Mouse (Mus musculus): ENCODE data around the gene Hormad2.

Gene Hormad2

DNA sequence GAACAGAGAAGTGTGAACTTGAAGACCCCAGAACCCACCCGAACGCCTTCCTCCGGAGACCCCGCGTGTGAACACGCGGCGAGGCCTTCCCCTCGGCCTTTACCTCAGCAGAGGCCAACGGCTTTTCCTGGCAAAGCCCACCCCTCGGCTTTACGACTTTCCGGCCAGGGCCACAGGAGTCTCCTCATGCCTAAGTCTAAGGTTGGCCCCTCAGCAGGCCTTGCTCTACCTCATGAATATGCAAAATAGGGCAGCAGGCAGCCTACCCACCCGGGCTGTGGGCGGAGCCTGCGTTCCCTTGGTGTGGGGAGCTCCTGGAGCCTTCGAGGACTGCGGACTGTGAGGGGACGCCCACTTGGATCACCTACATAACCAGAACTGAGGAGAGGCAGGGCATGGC is at the start of gene Hormad2:
Gene Hormad2, minus strand, starts transcription at position 128 of the 400 bp plus-strand sequence.
- DNase-seq, result peak; percentile 21 to 39

DNA sequence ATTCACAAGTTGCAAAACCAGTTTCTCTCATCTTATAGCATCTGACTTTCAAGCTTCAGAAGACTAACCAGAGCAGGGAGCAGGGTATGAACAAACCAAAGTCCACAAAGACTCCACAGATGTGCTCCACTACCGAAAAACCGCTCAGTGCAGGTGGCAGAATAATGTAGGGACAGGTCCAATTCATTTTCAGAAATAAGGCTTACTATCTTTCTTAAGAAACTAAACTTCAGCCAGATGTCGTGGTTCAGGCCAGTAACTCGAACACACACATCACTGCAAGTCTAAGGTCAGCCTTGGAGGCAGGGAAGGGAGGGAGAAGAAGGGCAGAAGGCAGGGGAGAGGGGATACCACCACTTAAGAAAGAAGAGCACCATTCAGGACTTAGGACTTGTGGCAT is 48.3 kb upstream of the Hormad2 start:
- no peak for DNase-seq

- no peak for DNase-seq
Observed at GRCm38 (mm10) chr11:4488798-4489197, 47.9 kb upstream of the Hormad2 start.

DNA sequence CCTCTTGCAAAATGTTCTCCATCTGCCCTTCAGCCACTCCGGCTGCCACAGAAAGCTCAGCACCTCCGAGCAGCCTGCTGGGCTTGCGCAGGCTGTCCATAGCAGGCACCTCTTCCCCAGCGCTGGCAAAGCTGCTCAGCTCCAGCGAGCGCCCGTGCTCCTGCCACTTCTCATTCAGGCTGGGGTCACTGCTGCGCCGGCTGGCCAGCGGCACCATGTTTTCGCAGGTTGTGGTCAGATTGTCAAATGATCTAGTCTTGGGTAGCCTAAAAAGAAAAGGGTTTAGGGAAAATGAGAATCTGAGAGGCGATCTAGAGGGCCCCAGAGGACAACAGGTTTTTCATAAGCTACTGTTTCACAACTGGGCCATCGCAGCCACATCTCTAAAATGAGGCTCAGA is 47.5 kb upstream of the Hormad2 start:
- no peak for DNase-seq

GRCm38 (mm10) chr11:4487401-4487965 is 46.6 kb upstream of the Hormad2 start:
- DNase-seq, result no peak

DNA sequence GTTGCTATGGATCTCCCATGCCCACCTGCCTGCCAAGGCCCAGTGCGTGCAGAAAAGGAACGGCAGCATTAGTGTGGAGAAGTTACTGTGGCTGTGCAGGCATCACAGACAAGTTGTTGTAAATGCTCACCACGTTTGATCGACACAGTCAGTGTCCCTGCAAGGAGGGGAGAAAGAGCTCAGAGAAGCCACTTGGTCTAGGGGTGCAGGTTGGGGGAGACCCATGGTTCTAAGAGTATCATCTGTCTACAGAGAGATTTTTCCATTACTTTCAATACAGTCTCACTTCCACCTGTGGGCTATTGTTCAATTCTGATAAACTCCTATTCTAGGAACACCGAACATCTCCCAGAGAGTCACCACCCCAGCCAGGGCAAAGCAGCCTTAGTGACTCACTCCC is 43.6 kb upstream of the Hormad2 start:
- no peak for DNase-seq

DNA sequence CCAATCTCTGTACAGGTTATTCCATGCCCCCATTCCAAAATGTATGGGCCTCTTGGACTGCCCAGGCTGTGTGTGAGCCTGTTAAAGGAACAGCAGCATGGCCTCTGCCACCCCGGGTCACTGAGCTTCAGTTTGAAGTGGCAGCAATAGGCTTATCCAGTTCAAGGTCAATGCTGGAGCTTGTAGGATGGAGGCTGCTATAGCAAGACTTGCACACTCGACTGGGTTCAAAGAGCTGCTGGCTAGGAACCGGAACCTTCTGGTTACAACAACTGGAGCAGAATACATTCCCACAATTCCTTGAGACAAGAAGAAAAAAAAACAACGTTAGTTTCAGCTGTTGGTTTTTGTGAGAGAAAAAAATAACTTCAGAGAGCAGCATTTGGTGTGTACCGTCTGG is 41.7 kb upstream of the Hormad2 start:
- peak; percentile 37 to 62 for DNase-seq

DNA sequence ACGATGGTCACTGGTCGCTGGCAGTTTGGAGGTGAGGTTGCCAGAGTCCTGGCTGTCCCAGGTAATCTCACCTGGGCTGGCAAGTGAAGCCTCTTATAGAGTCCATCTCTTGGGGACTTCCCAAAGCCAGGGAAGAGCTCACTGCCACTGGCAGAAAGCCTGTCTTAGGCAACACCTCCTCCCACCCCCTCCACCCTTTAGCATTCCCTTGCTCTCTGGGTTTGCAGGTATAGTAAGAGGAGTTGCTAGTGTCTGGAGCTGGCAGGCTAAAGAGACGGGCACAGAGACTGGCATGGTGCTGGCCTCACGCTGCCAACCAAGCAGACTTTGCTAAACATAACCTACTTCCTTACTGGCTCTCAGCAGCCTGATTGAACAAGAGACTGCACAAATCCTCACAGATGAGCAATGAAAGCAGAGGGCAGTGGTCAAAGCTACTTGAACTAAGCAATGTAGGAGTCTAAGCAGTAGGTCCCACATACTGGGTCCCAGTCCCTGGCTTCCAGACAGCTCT is 35.3 kb upstream of the Hormad2 start:
- no peak for DNase-seq

GRCm38 (mm10) chr11:4472464-4473179 is 31.7 kb upstream of the Hormad2 start:
- no peak for DNase-seq

DNA sequence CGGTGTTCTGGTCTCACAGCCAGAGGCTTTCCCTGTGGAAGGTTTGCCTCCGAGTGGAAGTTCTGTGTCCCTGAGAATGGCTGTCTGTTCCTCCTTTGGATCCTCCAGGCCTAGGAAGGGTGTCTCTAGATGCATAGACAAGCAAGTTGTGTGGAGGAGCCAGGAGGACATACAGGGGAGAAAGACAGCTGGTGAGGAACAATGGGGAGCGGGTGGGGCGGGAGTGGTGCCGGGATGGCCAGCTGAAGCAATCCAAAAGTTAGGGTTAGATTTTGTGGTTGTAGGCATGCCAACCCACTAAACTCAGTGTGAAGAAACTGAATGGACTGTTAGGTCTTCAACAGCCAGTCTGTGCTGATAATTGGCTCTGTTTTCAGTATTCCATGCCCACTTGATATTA is 30.8 kb upstream of the Hormad2 start:
- DNase-seq, result no peak

DNA sequence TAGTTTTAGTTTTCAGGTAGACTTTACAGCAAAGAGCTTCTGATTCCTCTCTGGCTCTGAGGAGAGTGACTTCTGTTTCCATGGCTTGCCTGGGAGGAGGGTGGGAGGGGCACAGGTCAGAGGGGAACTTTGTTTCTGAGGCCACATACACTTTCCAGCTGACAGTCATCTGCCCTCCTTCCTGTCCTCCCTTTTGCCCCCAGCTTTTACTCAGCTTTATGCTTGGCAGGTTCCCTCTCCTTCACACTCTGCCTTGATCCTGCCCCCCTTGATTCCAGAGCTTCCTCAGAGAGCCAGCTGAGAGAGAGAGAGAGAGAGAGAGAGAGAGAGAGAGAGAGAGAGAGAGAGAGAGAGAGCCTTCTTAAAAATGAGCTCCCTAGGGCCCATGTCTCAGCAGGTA is 30.3 kb upstream of the Hormad2 start:
- DNase-seq, result no peak

DNA sequence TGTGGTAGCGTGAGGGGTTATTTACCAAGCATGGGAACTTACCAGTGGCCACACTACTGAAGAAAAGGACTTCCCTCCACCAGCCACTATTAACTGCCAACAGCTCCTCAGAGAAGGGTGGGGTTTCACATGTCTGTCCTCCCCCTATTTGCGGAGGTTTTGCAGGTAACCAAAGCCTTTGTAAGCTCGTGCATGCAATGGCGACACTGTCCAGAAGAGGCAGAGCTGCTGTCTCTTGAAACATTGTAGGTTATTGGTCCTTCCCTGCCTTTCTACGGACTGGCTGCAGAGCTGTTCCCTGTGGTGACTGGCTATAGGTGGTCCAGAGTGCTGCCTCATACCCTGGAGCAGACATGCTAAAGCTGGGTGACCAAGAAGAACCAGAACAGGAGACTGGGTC is 28.2 kb upstream of the Hormad2 start:
- no peak for DNase-seq

DNA sequence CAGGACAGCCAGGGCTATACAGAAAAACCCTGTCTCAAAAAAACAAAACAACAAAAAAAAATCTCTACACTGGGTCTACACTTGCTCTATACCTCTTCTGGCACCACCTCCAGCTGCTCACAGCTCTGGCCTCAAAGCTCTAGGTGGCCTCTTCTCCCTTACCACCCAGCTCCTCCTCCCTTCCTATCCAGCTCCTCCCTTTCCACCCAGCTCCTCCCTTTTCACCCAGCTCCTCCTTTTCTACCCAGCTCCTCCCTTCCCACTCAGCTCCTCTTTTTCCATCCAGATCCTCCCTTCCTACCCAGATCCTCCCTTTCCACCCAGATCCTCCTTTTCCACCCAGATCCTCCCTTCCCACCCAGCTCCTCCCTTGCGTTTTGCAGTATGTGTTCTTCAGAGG is 26.5 kb upstream of the Hormad2 start:
- no peak for DNase-seq

GRCm38 (mm10) chr11:4466191-4466590 is 25.3 kb upstream of the Hormad2 start:
- DNase-seq, result peak; percentile 44 to 46

- DNase-seq, result no peak
Observed at GRCm38 (mm10) chr11:4464616-4465015, 23.7 kb upstream of the Hormad2 start.

DNA sequence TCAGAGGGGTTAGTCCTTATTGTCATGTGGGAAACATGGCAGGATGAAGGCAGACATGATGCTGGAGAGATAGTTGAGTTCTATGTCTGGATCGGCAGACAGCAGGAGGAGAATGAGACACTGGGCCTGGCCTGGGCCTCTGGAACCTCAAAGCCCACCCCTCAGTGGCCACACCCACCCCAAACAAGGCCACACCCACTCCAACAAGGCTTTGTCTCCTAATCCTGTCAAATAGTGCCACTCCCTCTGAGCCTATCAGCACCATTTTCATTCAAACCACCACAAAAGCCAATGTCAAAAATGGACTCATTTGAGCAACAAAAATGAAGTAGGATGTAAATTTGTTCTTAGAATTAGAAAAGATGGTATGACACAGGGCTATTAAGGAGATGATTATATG is 23.3 kb upstream of the Hormad2 start:
- DNase-seq, result no peak

DNA sequence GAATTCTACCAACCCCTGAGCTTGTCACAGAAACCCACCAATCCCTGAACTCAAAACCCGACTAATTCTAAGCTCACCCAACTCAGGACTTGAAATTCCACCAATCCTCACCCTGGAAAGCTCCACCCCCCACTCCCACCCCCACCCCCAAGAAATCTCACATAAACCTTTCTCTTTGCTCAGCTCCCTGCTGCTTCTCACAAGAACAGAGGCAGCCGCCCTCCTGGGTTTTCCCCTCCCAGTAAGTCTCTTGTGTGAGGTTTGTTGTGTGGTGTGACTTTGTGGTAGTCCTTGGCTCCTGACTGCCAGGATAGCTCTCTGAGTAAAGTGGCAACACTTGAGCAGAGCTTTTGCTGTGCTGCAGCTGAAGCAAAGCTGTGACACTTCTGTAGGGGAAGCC is 22.0 kb upstream of the Hormad2 start:
- no peak for DNase-seq

DNA sequence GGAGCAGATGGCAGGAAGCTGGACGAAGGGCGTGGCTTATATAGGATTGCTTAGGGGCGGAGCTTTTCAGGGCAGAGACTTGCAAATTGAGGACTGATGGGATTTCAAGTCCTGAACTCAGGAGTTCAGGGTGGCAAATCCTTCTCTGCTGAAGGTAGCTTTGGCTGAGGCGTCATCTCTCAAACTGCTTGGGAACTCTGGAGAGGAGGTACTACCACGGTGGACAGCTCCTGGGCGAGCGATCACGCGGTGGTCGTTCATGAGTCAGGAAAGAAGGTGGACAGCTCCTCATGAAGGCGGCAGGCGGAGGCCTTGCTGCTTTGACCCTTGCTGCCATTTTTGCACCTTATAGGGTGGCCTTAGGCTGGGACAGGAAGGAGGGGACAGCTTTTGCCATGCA is 20.2 kb upstream of the Hormad2 start:
- no peak for DNase-seq

DNA sequence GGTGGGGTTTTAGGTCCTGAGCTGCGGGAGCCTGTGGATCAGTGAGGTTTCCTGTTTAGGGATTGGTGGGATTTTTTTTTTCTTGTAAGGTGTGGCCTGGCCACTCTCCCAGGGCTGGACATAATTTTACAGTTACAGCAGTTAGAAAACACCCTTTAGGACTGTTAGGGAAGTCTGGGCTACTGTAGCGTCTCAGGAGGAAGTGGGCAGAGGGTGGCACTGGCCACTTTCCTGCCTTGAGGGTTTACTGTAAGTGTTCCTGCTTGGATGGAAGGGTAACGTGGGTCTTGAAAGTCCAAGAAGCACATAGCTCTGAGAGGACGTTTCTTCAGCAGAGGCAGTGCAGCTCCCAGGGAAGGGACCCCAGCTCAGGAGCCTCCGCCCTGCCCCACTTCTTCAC is 19.7 kb upstream of the Hormad2 start:
- DNase-seq, result no peak

DNA sequence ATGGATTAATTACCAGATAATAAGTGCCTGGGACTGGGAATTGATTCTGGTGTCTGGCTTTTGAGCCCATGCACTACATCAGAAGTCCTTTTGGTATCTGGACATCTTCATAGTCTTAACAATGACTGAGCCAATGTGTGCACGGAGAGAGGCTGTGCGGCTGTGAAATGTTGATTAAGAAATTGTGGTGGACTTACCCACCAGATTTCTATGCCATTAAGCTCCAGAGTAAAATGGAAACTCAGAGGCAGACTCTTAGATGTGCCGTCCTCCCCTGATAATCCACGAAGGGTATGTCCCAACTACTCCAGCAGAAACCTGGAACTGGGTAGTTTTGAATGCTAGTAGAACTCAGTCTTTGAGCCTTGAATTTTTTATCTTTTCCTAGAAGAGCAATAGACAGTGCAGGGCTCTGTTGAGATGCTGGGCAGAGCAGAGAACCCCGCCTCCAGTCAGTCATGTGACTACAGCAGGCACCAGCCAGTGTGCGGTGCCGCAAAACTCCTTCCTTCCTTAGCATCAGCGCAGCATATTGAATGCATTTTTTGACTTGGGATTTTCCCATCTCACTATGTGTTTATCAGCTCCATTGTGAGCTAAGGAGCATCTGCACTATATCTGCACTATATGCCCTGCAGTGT is 14.1 kb upstream of the Hormad2 start:
- DNase-seq, result no peak

DNA sequence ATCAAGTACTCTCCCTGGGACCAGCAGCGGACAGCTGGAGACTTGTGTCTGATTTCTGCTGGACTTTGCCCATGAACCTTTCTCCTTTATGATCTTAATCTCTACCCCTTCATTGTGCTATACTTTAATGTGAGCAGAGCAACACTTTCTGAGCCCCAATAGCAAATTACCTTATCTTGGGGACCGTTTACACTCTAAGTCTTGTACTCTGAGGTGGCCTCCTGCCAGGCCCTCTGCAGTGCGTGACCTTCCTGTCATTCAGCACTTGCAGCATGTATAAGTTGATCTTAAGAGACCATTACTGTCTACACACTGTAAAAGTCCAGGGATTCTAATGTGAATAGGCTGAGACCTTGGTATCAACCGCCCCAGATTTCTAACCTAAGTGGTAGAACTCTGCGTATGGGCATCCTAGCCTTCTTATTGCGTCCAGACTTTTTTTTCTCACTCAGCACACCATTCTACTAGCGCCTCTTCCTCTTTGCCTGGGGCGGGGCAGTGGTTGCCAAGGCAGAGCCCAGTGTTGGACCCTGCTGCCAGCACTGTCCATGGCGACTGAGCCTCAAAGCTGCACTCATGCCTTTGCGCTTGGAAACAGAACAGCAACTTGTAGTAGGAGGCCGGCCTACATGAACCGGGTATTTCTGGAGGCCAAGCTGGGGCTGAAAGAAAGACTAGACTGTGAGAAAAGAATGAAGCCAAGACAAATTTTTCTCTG is 11.7 kb upstream of the Hormad2 start:
- DNase-seq, result no peak

- DNase-seq, result peak; percentile 39 to 79
Observed at GRCm38 (mm10) chr11:4451116-4451515, 10.2 kb upstream of the Hormad2 start.

- DNase-seq, result no peak
Observed at GRCm38 (mm10) chr11:4446195-4446868, 5.4 kb upstream of the Hormad2 start.
